Mouse (Mus musculus) neural tube, embryonic 13.5 days (tissue): ENCODE results near the gene Ankrd53. TPM values are rescaled to one million over a fixed set of nuclear protein-coding genes. Genes with fewer than 3 reads are reported as not detected.
A peak's percentile ranks its signal among the peaks of the same experiment; 100 is the strongest.

Experiments
- ATAC-seq: fragments of 200-750 bp; cut with Nextera tagmentation; 2 replicates; pipeline ENCODE4 v1.8.0; 2017; ENCODE audit warnings: low read depth, mild to moderate bottlenecking, moderate TSS enrichment, moderate library complexity
- H3K27ac ChIP-seq: fragments of 300-500 bp; sonication (generic); replicated peaks from 2 replicates; pipeline ENCODE4 v1.5.1; 2015; ENCODE audit warnings: moderate library complexity, mild to moderate bottlenecking, inconsistent platforms
- H3K27me3 ChIP-seq: fragments of 300-500 bp; sonication (generic); 2 replicates; pipeline ENCODE4 v1.6.1; 2015; ENCODE audit warnings: mild to moderate bottlenecking, inconsistent platforms
- H3K36me3 ChIP-seq: fragments of 300-500 bp; sonication (generic); 2 replicates; pipeline ENCODE4 v1.6.1; 2015; ENCODE audit warnings: mild to moderate bottlenecking, inconsistent platforms
- H3K4me1 ChIP-seq: fragments of 300-500 bp; sonication (generic); replicated peaks from 2 replicates; pipeline ENCODE4 v1.6.1; 2015; ENCODE audit warnings: inconsistent platforms
- H3K4me2 ChIP-seq: fragments of 300-500 bp; sonication (generic); 2 replicates; pipeline ENCODE4 v1.6.1; 2015; ENCODE audit warnings: inconsistent platforms, mild to moderate bottlenecking, moderate library complexity
- H3K4me3 ChIP-seq: fragments of 300-500 bp; sonication (generic); 2 replicates; pipeline ENCODE4 v1.5.1; 2015; ENCODE audit warnings: mild to moderate bottlenecking, inconsistent platforms
- H3K9ac ChIP-seq: fragments of 300-500 bp; sonication (generic); 2 replicates; pipeline ENCODE4 v1.6.1; 2015; ENCODE audit warnings: moderate library complexity, mild to moderate bottlenecking, inconsistent platforms
- H3K9me3 ChIP-seq: fragments of 300-500 bp; sonication (generic); 2 replicates; pipeline ENCODE4 v1.6.1; 2016; ENCODE audit warnings: inconsistent platforms
- WGBS: fragments of 180-500 bp; shearing (Covaris S2); methylation state at CpG from one replicate; pipeline ENCODE4 v1.1.7; 2015; 5-methylcytosine and 5-hydroxymethylcytosine counted together
- polyA plus RNA-seq: library from polyadenylated mRNA; unstranded; fragments of >200 nt; fragmentation: Nextera tagmentation; extraction: Ambion mirVana; gene quantifications from 2 replicates; pipeline ENCODE4 v1.2.1, GENCODE M21; 2015

Gene Ankrd53
- polyA plus RNA-seq, result not detected in 2 replicates

GRCm38 (mm10) chr6:83762344-83762743 lies at the start of gene Ankrd53:
TSS of gene Ankrd53 (plus strand) at chr6:83762644.
- Histone ChIP-seq H3K4me1 (peaks cover 18% of the 10 kb centered on the region), H3K4me2 (peak within 1 kb of the TSS; percentile 48), H3K9me3 (no peaks in the 10 kb centered on the region), H3K4me3 (peak within 1 kb of the TSS; percentile 23), H3K27me3 (peaks cover 75% of the 10 kb centered on the region), H3K9ac (0 out of 2 replicates have a peak within 1 kb of the TSS, but pooled peaks have one; percentile 38), H3K36me3 (0 out of 2 replicates have a peak, but pooled peaks cover 3% of the 10 kb centered on the region), H3K27ac (no peak within 1 kb of the TSS)
- 19% methylated on average over 6 of the region's 6 CpGs for WGBS
- ATAC-seq, result no peak

- Histone ChIP-seq H3K4me3 (no peak overlapping the region), H3K27ac (no peak overlapping the region), H3K27me3 (peaks cover 99% of the 10 kb centered on the region), H3K36me3 (no peaks in the 10 kb centered on the region), H3K4me1 (peaks cover 22% of the 10 kb centered on the region), H3K9ac (no peak overlapping the region), H3K4me2 (no peak overlapping the region), H3K9me3 (no peaks in the 10 kb centered on the region)
- ATAC-seq, result no peak
- 3% methylated on average over 12 of the region's 12 CpGs for WGBS
Measured at GRCm38 (mm10) chr6:83713271-83714136, 48.9 kb upstream of the Ankrd53 start.

GRCm38 (mm10) chr6:83714221-83715123 lies 48.0 kb upstream of the Ankrd53 start:
- no peak overlapping the region for H3K4me3 ChIP-seq
- under 1% methylated on average over 34 of the region's 34 CpGs for WGBS

GRCm38 (mm10) chr6:83715461-83716196 lies 46.8 kb upstream of the Ankrd53 start:
- 2% methylated on average over 30 of the region's 30 CpGs for WGBS
- no peak overlapping the region for H3K4me2 ChIP-seq
- no peak overlapping the region for H3K9ac ChIP-seq

More at GRCm38 (mm10) chr6:83714221-83715123, 48.0 kb upstream of the Ankrd53 start:
- no peak overlapping the region for H3K4me2 ChIP-seq
- peaks cover 22% of the 10 kb centered on the region for H3K4me1 ChIP-seq
- no peak overlapping the region for H3K9ac ChIP-seq
- H3K9me3 ChIP-seq, result no peaks in the 10 kb centered on the region
- peaks cover 99% of the 10 kb centered on the region for H3K27me3 ChIP-seq
- H3K27ac ChIP-seq, result no peak overlapping the region
- ATAC-seq, result no peak
- no peaks in the 10 kb centered on the region for H3K36me3 ChIP-seq

GRCm38 (mm10) chr6:83717026-83717425 lies 45.4 kb upstream of the Ankrd53 start:
- Histone ChIP-seq H3K36me3 (no peaks in the 10 kb centered on the region), H3K4me2 (no peak overlapping the region), H3K9me3 (no peaks in the 10 kb centered on the region), H3K27ac (no peak overlapping the region), H3K9ac (no peak overlapping the region), H3K4me1 (peaks cover 7% of the 10 kb centered on the region), H3K27me3 (peaks cover 99% of the 10 kb centered on the region), H3K4me3 (no peak overlapping the region)
- no peak for ATAC-seq
- WGBS, result 1% methylated on average over 8 of the region's 8 CpGs

More at GRCm38 (mm10) chr6:83715461-83716196, 46.8 kb upstream of the Ankrd53 start:
- H3K9me3 ChIP-seq, result no peaks in the 10 kb centered on the region
- H3K4me3 ChIP-seq, result no peak overlapping the region
- H3K36me3 ChIP-seq, result no peaks in the 10 kb centered on the region
- no peak overlapping the region for H3K27ac ChIP-seq
- ATAC-seq, result no peak
- H3K4me1 ChIP-seq, result peaks cover 21% of the 10 kb centered on the region
- peaks cover 99% of the 10 kb centered on the region for H3K27me3 ChIP-seq

GRCm38 (mm10) chr6:83722526-83722925 lies 39.9 kb upstream of the Ankrd53 start:
- H3K9ac ChIP-seq, result no peak overlapping the region
- no peaks in the 10 kb centered on the region for H3K36me3 ChIP-seq
- H3K27ac ChIP-seq, result no peak overlapping the region
- H3K9me3 ChIP-seq, result no peaks in the 10 kb centered on the region
- no peak for ATAC-seq
- no peak overlapping the region for H3K4me3 ChIP-seq
- WGBS, result 18% methylated on average over 6 of the region's 6 CpGs
- peaks cover 86% of the 10 kb centered on the region for H3K27me3 ChIP-seq
- no peaks in the 10 kb centered on the region for H3K4me1 ChIP-seq
- no peak overlapping the region for H3K4me2 ChIP-seq

- no peaks in the 10 kb centered on the region for H3K36me3 ChIP-seq
- peaks cover 58% of the 10 kb centered on the region for H3K27me3 ChIP-seq
- WGBS, result 38% methylated on average over 4 of the region's 4 CpGs
- no peak overlapping the region for H3K27ac ChIP-seq
- no peak overlapping the region for H3K9ac ChIP-seq
- H3K4me2 ChIP-seq, result no peak overlapping the region
- no peak overlapping the region for H3K4me3 ChIP-seq
- H3K9me3 ChIP-seq, result no peaks in the 10 kb centered on the region
- no peaks in the 10 kb centered on the region for H3K4me1 ChIP-seq
- no peak for ATAC-seq
Measured at GRCm38 (mm10) chr6:83727178-83727577, 35.3 kb upstream of the Ankrd53 start.

- WGBS, result 92% methylated on average over 3 of the region's 3 CpGs
- peaks cover 55% of the 10 kb centered on the region for H3K27me3 ChIP-seq
Measured at GRCm38 (mm10) chr6:83728488-83728887, 34.0 kb upstream of the Ankrd53 start.

GRCm38 (mm10) chr6:83729350-83729970 lies 33.0 kb upstream of the Ankrd53 start:
- H3K4me3 ChIP-seq, result no peak overlapping the region
- H3K27me3 ChIP-seq, result peaks cover 47% of the 10 kb centered on the region
- no peaks in the 10 kb centered on the region for H3K4me1 ChIP-seq
- no peak overlapping the region for H3K4me2 ChIP-seq
- H3K9me3 ChIP-seq, result peaks cover 9% of the 10 kb centered on the region; the same call in 1 of the 2 replicates
- H3K9ac ChIP-seq, result no peak overlapping the region
- H3K27ac ChIP-seq, result no peak overlapping the region
- ATAC-seq, result no peak
- WGBS, result 74% methylated on average over 14 of the region's 14 CpGs
- no peaks in the 10 kb centered on the region for H3K36me3 ChIP-seq

More at GRCm38 (mm10) chr6:83728488-83728887, 34.0 kb upstream of the Ankrd53 start:
- Histone ChIP-seq H3K4me1 (no peaks in the 10 kb centered on the region), H3K27ac (no peak overlapping the region), H3K4me3 (no peak overlapping the region), H3K4me2 (no peak overlapping the region), H3K9me3 (no peaks in the 10 kb centered on the region), H3K36me3 (no peaks in the 10 kb centered on the region), H3K9ac (no peak overlapping the region)
- no peak for ATAC-seq

- ATAC-seq, result no peak
- no peak overlapping the region for H3K4me2 ChIP-seq
- no peaks in the 10 kb centered on the region for H3K4me1 ChIP-seq
- no peaks in the 10 kb centered on the region for H3K36me3 ChIP-seq
- WGBS, result 32% methylated on average over 5 of the region's 5 CpGs
- no peak overlapping the region for H3K27ac ChIP-seq
- H3K9me3 ChIP-seq, result peaks cover 10% of the 10 kb centered on the region; the same call in 1 of the 2 replicates
- no peak overlapping the region for H3K4me3 ChIP-seq
- H3K9ac ChIP-seq, result no peak overlapping the region
- H3K27me3 ChIP-seq, result peaks cover 38% of the 10 kb centered on the region
Measured at GRCm38 (mm10) chr6:83731128-83731527, 31.3 kb upstream of the Ankrd53 start.

GRCm38 (mm10) chr6:83737311-83737710 lies 25.1 kb upstream of the Ankrd53 start:
- peaks cover 14% of the 10 kb centered on the region; the same call in 1 of the 2 replicates for H3K9me3 ChIP-seq
- peaks cover 21% of the 10 kb centered on the region for H3K27me3 ChIP-seq
- no peak overlapping the region for H3K9ac ChIP-seq
- no peak overlapping the region for H3K4me3 ChIP-seq
- no peaks in the 10 kb centered on the region for H3K36me3 ChIP-seq
- no peak overlapping the region for H3K4me2 ChIP-seq
- 33% methylated on average over 13 of the region's 13 CpGs for WGBS
- H3K4me1 ChIP-seq, result no peaks in the 10 kb centered on the region
- H3K27ac ChIP-seq, result no peak overlapping the region
- ATAC-seq, result no peak
